Mouse (Mus musculus): ENCODE measurements around the gene Shf. TPM values are rescaled to one million over a fixed set of nuclear protein-coding genes. Genes with fewer than 3 reads are reported as not detected.
"Not testable (repeated sequence)": the region's sequence is repeated elsewhere in the genome, so short reads cannot be mapped to it uniquely, and the experiment has no call there.

Shf gene
- 3.3 and 4.6 TPM in 2 replicates for polyA plus RNA-seq (2016; fragmentation: Nextera tagmentation; extraction: Ambion mirVana)

- peak; percentile 93 for DNase-seq (ENCODE audit: extremely low spot score, low spot score)
- H3K27ac ChIP-seq, result peak within 1 kb of the TSS; percentile 96
- 1% methylated on average over 53 of the region's 54 CpGs for WGBS
- H3K27me3 ChIP-seq (ENCODE audit: poor library complexity, severe bottlenecking), result peaks cover 30% of the 10 kb centered on the region
- H3K36me3 ChIP-seq (replicated peaks), result peaks cover 5% of the 10 kb centered on the region
- peak within 1 kb of the TSS; percentile 98 for H3K4me3 ChIP-seq
- peaks cover 45% of the 10 kb centered on the region for H3K4me1 ChIP-seq
- H3K9me3 ChIP-seq, result no peaks in the 10 kb centered on the region
Observed at GRCm38 (mm10) chr2:122368995-122369739, at the start of gene Shf. TSS of gene Shf (minus strand) at chr2:122369162.

- H3K4me3 ChIP-seq, result no peak overlapping the region
- H3K27me3 ChIP-seq (ENCODE audit: poor library complexity, severe bottlenecking), result no peaks in the 10 kb centered on the region
- no peaks in the 10 kb centered on the region for H3K36me3 ChIP-seq (replicated peaks)
- H3K27ac ChIP-seq, result no peak overlapping the region
- DNase-seq (ENCODE audit: extremely low spot score, low spot score), result no peak
- WGBS, result 84% methylated on average over 7 of the region's 7 CpGs
- no peaks in the 10 kb centered on the region for H3K4me1 ChIP-seq
- H3K9me3 ChIP-seq, result no peaks in the 10 kb centered on the region
Observed at GRCm38 (mm10) chr2:122408928-122409327, 40.0 kb upstream of the Shf start.

- WGBS, result 90% methylated on average over 2 of the region's 2 CpGs
- H3K27me3 ChIP-seq (ENCODE audit: poor library complexity, severe bottlenecking), result no peaks in the 10 kb centered on the region
Observed at GRCm38 (mm10) chr2:122407607-122408006, 38.6 kb upstream of the Shf start.

GRCm38 (mm10) chr2:122396150-122396549 is 27.2 kb upstream of the Shf start:
- Histone ChIP-seq H3K27me3 (ENCODE audit: poor library complexity, severe bottlenecking) (no peaks in the 10 kb centered on the region), H3K4me3 (no peak overlapping the region), H3K9me3 (no peaks in the 10 kb centered on the region), H3K36me3 (replicated peaks) (no peaks in the 10 kb centered on the region), H3K4me1 (no peaks in the 10 kb centered on the region), H3K27ac (no peak overlapping the region)
- no peak for DNase-seq (ENCODE audit: extremely low spot score, low spot score)
- WGBS, result 87% methylated on average over 1 of the region's 1 CpGs

More at GRCm38 (mm10) chr2:122407607-122408006, 38.6 kb upstream of the Shf start:
- Histone ChIP-seq H3K4me3 (no peak overlapping the region), H3K9me3 (no peaks in the 10 kb centered on the region), H3K36me3 (replicated peaks) (no peaks in the 10 kb centered on the region), H3K4me1 (no peaks in the 10 kb centered on the region), H3K27ac (no peak overlapping the region)
- no peak for DNase-seq (ENCODE audit: extremely low spot score, low spot score)

- WGBS, result 94% methylated on average over 3 of the region's 3 CpGs
Observed at GRCm38 (mm10) chr2:122387135-122387534, 18.2 kb upstream of the Shf start.

GRCm38 (mm10) chr2:122385095-122385494 is 16.1 kb upstream of the Shf start:
- peaks cover 5% of the 10 kb centered on the region for H3K4me1 ChIP-seq
- H3K4me3 ChIP-seq, result no peak overlapping the region
- DNase-seq (ENCODE audit: extremely low spot score, low spot score), result no peak
- 49% methylated on average over 3 of the region's 3 CpGs for WGBS
- no peak overlapping the region for H3K27ac ChIP-seq
- H3K36me3 ChIP-seq (replicated peaks), result no peaks in the 10 kb centered on the region
- H3K9me3 ChIP-seq, result no peaks in the 10 kb centered on the region
- H3K27me3 ChIP-seq (ENCODE audit: poor library complexity, severe bottlenecking), result no peaks in the 10 kb centered on the region

More at GRCm38 (mm10) chr2:122387135-122387534, 18.2 kb upstream of the Shf start:
- H3K27me3 ChIP-seq (ENCODE audit: poor library complexity, severe bottlenecking); H3K9me3 ChIP-seq; H3K4me3 ChIP-seq; H3K27ac ChIP-seq; H3K36me3 ChIP-seq (replicated peaks); DNase-seq (ENCODE audit: extremely low spot score, low spot score); H3K4me1 ChIP-seq: not testable (repeated sequence)

GRCm38 (mm10) chr2:122382121-122382520 is 13.2 kb upstream of the Shf start:
- 0 out of 2 replicates have a peak, but pooled peaks cover 5% of the 10 kb centered on the region for H3K27me3 ChIP-seq (ENCODE audit: poor library complexity, severe bottlenecking)
- no peak overlapping the region for H3K4me3 ChIP-seq
- WGBS, result 86% methylated on average over 6 of the region's 6 CpGs
- no peaks in the 10 kb centered on the region for H3K9me3 ChIP-seq
- DNase-seq (ENCODE audit: extremely low spot score, low spot score), result no peak
- peaks cover 13% of the 10 kb centered on the region for H3K4me1 ChIP-seq
- no peaks in the 10 kb centered on the region for H3K36me3 ChIP-seq (replicated peaks)
- H3K27ac ChIP-seq, result no peak overlapping the region

GRCm38 (mm10) chr2:122381329-122382103 is 12.6 kb upstream of the Shf start:
- Histone ChIP-seq H3K4me3 (no peak overlapping the region), H3K27ac (no peak overlapping the region), H3K4me1 (peaks cover 13% of the 10 kb centered on the region), H3K27me3 (ENCODE audit: poor library complexity, severe bottlenecking) (0 out of 2 replicates have a peak, but pooled peaks cover 5% of the 10 kb centered on the region), H3K36me3 (replicated peaks) (no peaks in the 10 kb centered on the region), H3K9me3 (no peaks in the 10 kb centered on the region)
- 80% methylated on average over 16 of the region's 16 CpGs for WGBS
- no peak for DNase-seq (ENCODE audit: extremely low spot score, low spot score)

- peak overlapping the region; percentile 45 for H3K4me3 ChIP-seq
- peaks cover 16% of the 10 kb centered on the region for H3K4me1 ChIP-seq
- 16% methylated on average over 11 of the region's 11 CpGs for WGBS
- H3K9me3 ChIP-seq, result no peaks in the 10 kb centered on the region
- DNase-seq (ENCODE audit: extremely low spot score, low spot score), result peak; percentile 66
- 0 out of 2 replicates have a peak, but pooled peaks cover 5% of the 10 kb centered on the region for H3K27me3 ChIP-seq (ENCODE audit: poor library complexity, severe bottlenecking)
- no peaks in the 10 kb centered on the region for H3K36me3 ChIP-seq (replicated peaks)
- peak overlapping the region; percentile 71; the same call in 1 of the 2 replicates for H3K27ac ChIP-seq
Observed at GRCm38 (mm10) chr2:122380768-122381311, 11.9 kb upstream of the Shf start.

- H3K36me3 ChIP-seq (replicated peaks), result no peaks in the 10 kb centered on the region
- H3K27ac ChIP-seq, result no peak overlapping the region
- no peaks in the 10 kb centered on the region for H3K9me3 ChIP-seq
- WGBS, result 65% methylated on average over 2 of the region's 2 CpGs
- no peak for DNase-seq (ENCODE audit: extremely low spot score, low spot score)
- 0 out of 2 replicates have a peak, but pooled peaks cover 5% of the 10 kb centered on the region for H3K27me3 ChIP-seq (ENCODE audit: poor library complexity, severe bottlenecking)
- no peak overlapping the region for H3K4me3 ChIP-seq
- peaks cover 20% of the 10 kb centered on the region for H3K4me1 ChIP-seq
Observed at GRCm38 (mm10) chr2:122379292-122379650, 10.3 kb upstream of the Shf start.

- H3K36me3 ChIP-seq (replicated peaks), result no peaks in the 10 kb centered on the region
- H3K27me3 ChIP-seq (ENCODE audit: poor library complexity, severe bottlenecking), result 0 out of 2 replicates have a peak, but pooled peaks cover 5% of the 10 kb centered on the region
- H3K4me3 ChIP-seq, result peak overlapping the region; percentile 71
- peak overlapping the region; percentile 93 for H3K27ac ChIP-seq
- peaks cover 20% of the 10 kb centered on the region for H3K4me1 ChIP-seq
- H3K9me3 ChIP-seq, result no peaks in the 10 kb centered on the region
- no peak for DNase-seq (ENCODE audit: extremely low spot score, low spot score)
- WGBS, result 22% methylated on average over 8 of the region's 8 CpGs
Observed at GRCm38 (mm10) chr2:122378421-122379291, 9.7 kb upstream of the Shf start.

- WGBS, result under 1% methylated on average over 26 of the region's 26 CpGs
- H3K36me3 ChIP-seq (replicated peaks), result no peaks in the 10 kb centered on the region
- DNase-seq (ENCODE audit: extremely low spot score, low spot score), result peak; percentile 86
- H3K4me3 ChIP-seq, result peak overlapping the region; percentile 71
- H3K9me3 ChIP-seq, result no peaks in the 10 kb centered on the region
- peak overlapping the region; percentile 93 for H3K27ac ChIP-seq
- H3K4me1 ChIP-seq, result peaks cover 20% of the 10 kb centered on the region
- H3K27me3 ChIP-seq (ENCODE audit: poor library complexity, severe bottlenecking), result 0 out of 2 replicates have a peak, but pooled peaks cover 5% of the 10 kb centered on the region
Observed at GRCm38 (mm10) chr2:122377751-122378246, 8.8 kb upstream of the Shf start.
